Mouse (Mus musculus) thymus, postnatal 14 days (tissue): ENCODE measurements around the gene Wdfy4.
A peak's percentile ranks its signal among the peaks of the same experiment; 100 is the strongest.

ENCODE experiments used
- DNase-seq: peaks from one replicate; pipeline ENCODE4 v3.0.0; 2021

Gene Wdfy4

DNA sequence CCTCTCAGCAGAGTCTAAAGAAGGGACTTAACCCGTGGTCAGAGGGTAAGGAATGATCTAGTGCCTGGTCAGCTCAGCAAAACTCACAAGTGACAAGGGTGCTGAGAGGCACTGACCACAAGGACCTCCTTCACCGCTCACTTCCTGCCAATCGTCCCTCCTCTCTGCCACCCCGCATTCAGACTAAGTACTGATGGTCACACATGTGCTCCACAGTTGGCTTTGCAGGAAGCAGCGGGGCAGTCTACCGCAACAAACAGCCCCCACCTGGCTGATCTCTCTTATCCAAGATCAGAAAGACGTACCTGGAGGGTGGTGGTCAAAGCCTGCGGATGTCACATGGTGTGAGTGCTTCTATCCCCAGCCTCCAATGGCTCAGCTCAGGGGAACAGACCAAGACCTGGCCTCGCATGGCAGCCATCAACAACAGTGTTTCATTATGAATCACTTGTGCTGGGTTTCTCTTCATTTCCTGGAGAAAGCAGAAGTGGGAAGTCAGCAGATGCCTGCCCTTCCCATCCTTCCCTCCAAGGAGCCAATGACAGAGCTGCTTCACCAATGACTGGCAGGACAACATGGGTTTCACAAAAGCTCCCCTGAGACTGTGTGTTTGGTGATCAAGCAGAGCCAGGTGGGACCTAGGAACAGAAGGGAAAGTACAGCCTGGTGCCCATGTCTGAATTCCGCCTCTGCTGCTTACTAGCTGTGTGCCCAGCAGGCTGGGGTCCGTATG is at the start of gene Wdfy4:
Gene Wdfy4, minus strand, starts transcription at position 441 of the 733 bp plus-strand sequence.
- no peak for DNase-seq

DNA sequence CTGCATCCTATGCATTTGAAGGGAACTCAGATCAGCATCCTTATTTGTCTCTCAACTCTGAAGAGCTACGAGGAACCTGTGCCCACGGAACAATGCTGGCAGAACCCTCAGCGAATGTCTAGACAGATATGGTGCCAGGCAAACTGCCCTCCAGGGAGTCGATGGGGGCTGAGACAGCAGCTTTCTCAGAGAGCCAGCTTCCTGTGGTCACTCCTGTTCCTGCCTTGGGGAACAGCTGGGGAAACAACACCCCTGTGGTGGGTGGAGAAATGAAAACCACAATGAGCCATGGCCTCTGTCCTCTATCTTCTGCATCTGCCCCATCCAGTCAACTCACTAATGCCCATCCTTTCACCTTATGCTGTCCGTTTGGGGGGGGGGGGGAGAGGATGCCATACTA is 46.7 kb upstream of the Wdfy4 start:
- no peak for DNase-seq

DNA sequence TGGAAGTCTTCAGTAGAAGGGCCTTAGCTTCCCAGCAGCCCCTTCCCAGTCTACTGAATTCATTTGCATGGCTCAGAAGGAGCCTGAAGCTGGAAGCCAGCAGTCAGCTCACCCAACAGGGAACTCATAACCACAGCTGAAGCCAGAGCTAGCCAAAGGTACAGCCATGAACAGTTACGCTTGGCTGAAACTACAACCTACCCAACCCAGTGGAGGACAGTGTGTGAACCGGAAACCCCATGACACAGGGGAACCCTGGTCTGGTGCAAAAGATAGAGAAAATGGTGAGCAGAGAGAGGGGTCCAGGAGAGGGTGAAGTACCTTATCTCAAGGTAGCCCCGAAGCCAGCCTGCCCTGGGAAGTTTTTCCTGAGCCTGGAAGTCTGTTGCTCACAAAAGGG is 46.0 kb upstream of the Wdfy4 start:
- DNase-seq, result no peak

GRCm38 (mm10) chr14:33230672-33231071 is 45.4 kb upstream of the Wdfy4 start:
- DNase-seq, result no peak

GRCm38 (mm10) chr14:33225235-33225634 is 39.9 kb upstream of the Wdfy4 start:
- DNase-seq, result no peak

DNA sequence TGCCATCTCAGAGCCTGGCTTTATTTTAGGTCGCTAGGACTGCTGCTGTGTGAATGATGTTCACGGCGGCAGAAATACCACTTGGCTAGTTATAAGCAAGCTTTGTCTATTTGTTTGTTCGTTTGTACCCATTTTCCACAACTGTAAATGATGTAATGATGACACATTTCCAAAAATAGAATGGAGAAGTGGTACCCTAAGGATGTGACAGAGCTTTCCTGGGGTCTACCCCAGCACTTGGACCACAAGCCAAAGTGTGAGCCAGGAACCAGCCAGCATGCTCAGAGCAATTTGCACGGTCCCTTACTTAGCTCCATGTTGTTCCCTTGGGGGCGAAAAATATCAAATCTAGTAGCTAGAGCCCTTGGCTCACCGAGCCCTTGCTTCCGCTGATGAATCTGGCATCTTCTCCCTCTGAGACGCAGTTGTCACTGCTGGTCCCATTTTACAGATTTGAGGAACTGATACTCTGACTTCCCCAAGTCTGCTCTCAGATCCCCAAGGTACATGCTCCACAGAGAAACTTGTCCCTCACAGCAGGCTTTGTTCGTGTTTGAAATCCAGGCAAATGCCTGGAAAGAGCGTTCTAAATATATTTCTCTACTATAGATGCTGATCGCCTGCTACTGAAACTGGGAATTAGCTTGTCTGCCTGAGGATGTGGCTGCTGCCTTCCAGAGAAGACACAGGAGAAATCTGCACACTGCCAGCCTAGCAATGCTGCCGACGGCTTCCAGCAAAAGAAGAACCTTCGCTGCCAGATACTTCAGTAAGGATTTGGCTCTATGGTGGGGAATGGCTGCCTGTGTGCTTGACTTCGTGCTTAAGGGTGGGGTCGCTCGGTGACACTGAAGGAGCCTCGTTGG is 31.3 kb upstream of the Wdfy4 start:
- DNase-seq, result no peak

DNA sequence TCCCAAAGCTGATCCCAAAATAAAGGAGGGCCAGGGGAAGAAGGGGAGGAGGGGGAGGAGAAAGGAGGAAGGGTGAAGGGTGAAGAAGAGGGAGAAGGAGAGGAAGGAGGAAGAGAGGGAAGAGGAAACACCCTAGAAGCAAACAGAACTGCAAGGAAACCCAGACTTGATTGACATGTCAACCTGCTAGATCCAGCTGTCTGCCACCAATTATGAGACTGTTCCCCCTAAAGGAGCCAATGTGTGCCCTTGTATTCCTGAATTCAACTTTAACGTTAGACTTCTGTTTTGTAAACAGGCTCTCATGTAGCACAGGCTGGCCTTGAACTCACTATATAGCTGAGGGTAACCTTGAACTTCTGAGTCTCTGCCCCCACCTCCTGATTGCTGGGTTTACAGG is 29.9 kb upstream of the Wdfy4 start:
- DNase-seq, result no peak

DNA sequence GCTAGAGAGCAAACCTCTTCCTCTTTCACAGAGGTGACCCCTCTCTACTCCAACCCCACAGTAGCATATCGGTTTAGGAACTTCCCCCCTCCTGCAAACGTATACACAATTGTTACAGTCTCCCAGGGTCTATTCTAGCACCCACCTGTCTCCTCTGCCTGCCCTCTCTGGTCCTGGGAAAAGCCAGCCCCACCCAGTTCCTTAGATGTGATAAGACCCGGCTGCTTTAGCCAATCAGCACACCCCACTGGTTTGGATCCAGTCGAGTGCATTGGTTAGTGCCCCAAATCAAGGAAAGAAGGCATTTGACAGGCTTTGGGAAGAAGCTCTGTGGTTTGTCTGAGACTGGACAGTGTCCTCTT is 29.4 kb upstream of the Wdfy4 start:
- DNase-seq, result no peak

DNA sequence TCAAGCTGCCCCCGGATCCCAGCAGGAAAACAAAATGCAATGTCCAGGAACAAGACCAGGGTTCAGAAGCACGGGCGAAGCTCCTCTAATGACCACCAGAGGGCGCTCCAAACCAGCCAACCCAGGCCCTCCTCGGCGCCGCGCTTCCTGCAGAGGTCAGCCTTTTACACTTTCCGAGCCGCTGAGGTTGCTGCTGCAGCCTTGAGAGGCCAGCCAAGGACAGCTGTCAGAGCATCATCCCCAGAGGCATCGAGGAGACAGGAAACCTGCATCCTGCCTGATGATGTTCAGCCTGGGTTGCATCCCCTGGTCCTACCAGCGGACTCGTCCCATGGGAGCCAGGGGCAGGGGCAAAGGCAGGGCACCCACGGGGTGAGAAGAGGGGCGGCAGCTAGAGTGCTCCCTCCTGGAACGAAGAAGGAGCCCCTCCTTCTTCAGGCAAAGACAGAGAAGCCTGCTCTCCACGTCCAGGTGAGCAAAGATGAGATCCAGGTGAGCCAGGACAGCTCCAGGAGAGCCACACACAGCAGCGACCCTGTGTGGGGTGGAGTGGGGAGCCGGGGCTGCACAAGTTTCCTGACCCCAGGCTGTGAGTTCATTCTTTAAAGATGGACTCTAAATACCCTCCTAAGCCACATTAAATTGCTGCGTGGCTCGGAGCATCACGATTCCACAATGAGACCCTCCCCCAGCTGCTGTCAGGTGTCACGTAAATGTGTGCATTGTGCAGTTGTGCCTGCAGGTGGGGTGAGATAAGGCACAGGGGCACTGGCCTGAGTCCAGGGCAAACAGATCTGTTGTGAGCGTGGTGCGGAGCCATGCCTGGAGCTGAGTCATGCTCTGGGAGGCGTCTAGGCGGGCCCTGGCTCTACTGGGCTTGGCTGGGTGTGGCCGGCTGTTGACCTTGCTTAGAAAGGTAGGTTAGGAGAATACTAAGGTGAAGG is 28.8 kb upstream of the Wdfy4 start, which contains the start of gene Arhgap22:
Gene Arhgap22, plus strand, starts transcription at position 204 of the 944 bp plus-strand sequence.
- peak; percentile 75 for DNase-seq

- no peak for DNase-seq
These were observed 27.6 kb upstream of the Wdfy4 start for GRCm38 (mm10) chr14:33212958-33213309.

DNA sequence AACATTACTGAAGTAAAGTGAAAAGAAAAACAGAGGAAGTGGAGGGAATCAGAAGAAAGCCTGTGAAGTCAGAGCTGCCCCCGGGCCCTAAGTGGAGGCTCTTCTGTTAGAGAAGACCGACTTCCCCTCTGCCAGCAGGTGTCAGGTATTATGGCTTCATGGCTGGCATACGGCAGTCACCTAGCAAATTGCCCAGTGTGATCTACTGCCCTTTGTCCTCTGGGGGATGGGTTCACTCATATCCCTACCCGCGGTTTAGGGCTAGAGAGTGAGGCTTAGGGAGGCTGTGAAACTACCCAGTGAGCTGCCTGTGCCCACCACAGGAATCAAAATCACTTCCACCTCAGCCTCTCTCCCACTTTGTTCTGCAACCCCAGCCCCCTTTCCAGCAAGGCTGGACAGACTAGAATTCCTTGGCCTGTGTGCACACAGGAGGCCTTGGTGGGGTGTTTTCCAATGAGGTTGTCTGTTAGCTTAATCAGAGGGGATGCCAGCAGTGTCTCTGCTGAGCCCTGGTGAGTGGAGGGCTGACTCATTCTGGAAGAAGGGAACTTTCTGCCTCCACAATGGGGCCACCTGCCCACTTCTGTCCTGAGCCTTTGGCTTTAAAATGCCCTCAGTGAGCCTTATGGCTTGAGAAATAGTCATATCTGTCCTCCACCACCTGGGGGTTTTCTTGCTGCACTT is 27.1 kb upstream of the Wdfy4 start:
- no peak for DNase-seq

DNA sequence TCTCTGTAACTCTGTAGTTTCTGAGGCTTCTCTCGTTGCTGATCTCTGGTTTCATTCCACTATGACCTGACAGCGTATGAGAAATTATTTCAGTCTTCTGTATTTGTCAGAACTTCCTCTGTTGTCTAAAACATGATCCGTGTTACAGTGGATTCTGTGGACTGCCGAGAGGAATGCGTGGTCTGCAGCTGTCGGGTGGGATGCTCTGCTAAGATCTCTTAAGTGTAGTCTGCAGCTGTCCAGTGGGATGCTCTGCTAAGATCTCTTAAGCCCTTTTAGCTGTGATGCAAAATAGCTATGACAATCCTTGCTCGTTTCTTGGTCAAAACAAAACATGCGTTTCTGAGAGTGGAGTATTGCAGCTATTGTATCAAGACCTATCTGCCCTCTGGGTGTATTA is 25.5 kb upstream of the Wdfy4 start:
- DNase-seq, result no peak

GRCm38 (mm10) chr14:33208331-33208730 is 23.0 kb upstream of the Wdfy4 start:
- no peak for DNase-seq

- DNase-seq, result peak; percentile 50
These were observed 21.7 kb upstream of the Wdfy4 start for GRCm38 (mm10) chr14:33207011-33207410.

DNA sequence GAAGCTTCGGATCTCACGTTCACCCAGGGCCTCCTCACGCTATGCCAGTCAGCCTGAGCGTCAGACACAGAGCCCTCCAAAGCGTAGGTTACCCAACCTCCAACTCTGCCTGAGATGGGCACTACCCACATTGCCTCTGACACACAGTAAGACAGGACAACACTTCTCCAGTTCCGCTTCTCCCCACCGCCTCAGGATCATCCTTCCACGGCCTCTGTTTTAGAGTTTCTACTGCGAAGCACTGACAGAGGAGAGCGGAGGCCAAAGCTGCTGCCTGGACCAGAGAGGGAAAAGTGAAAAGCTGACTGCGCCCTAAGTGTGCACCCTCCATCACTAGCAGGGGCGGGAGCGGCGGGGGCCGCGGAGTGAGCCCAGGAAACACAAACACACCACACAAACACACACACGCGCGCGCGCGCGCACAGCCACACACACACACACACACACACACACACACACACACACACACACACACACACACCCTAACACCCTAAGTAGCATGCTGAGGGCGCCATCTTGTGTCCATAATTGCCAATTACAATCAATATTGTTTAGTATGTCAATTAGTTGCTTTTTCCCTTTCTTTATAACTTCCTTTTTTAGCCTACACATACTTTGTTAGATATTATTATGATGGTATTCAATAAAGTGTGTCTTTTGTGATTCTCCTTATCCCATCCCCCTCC is 20.1 kb upstream of the Wdfy4 start:
- DNase-seq, result no peak

GRCm38 (mm10) chr14:33203777-33204176 is 18.5 kb upstream of the Wdfy4 start:
- DNase-seq, result no peak

DNA sequence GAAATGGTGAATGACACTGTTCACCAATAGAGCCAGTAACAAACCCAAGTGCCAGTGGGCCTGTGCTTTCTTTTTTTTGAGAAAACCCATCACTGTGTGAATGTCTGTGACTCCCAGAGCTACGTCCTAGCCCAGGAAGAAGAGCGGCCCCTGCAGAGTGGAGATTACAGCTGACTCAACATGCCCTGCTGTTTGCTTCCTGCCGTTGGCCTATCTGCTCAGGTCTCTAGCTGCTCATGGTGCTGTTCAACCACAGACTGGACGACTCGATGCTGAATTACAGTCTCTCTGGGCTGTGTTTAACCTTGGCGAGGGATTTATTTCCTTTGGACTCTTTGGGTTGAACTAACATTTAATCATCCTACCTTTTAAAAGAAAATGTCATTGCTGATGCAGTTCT is 17.6 kb upstream of the Wdfy4 start:
- DNase-seq, result no peak

DNA sequence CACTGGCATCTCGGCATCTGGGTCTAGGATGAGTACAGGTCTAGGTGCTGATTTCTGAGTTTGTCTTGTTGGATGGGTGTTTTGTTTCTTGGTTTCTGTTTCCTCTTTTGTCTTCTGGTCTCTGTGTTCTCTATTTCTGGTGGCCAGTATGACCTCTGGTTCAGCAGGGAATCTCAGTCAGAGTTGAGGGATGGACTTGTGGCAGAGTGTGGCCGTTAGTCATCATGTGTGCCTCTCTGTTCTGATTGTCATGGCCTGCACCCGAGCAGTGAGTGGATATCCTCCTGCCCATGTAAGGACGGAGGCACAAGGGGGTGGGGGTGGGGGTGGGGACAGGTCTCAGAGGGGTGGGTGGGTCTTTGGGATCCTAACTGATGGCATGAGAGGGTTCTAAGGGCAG is 16.9 kb upstream of the Wdfy4 start:
- DNase-seq, result no peak

DNA sequence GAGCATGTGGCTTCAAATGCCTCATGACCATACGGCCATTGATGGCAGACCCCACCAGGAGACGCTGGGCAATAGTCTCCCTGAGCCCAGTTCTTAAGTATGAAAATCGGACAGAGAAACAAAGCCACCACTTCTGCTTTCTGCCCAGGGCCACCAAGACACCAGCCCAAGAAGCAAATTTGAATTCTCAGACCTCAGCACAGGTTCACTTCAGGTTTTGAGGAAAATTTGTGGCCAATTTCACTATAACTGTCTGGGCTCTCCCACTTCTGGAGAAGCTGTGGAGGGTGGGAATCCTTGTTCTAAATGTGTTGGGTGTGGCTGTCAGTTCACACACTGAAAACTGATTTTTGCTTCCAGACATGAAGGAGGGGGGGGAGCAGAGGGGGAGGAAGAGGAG is 8.9 kb upstream of the Wdfy4 start:
- DNase-seq, result no peak

GRCm38 (mm10) chr14:33193762-33194161 is 8.5 kb upstream of the Wdfy4 start:
- no peak for DNase-seq

DNA sequence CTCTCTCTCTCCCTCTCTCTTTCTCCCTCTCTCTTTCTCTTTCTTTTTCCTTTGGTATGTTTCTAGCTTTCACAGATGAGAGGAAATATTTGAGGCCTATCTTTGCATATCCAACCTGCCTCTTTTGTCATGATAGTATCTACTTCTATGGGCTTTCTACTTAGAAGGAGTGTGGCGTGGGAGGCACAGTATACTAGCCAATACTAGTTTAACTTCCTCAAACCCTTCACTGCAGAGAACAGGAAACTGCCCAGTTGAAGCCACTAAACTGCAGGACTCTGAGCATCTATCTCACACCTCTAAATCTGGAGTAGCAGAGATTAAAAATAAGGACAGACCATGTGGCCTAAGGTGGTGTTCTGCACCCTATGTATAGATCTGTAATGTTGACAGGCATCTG is 5.3 kb upstream of the Wdfy4 start:
- no peak for DNase-seq

GRCm38 (mm10) chr14:33189849-33190423 is 4.6 kb upstream of the Wdfy4 start:
- no peak for DNase-seq
